Mouse (Mus musculus) cerebellum, adult 2 months (tissue): ENCODE measurements around the gene C2cd4c. TPM values are rescaled to one million over a fixed set of nuclear protein-coding genes. Genes with fewer than 3 reads are reported as not detected.

ENCODE experiments used
- DNase-seq, 2 experiments: peaks; one replicate each; pipeline ENCODE4 v3.0.0; 2021
- H3K27ac ChIP-seq: fragments of 200-500 bp; 2 replicates; pipeline ENCODE4 v1.5.1; 2012; ENCODE audit warnings: low read length, control low read depth, inconsistent platforms; ENCODE audit not compliant: insufficient read depth
- H3K27me3 ChIP-seq: fragments of 200-500 bp; 2 replicates; pipeline ENCODE4 v1.6.1; 2012; ENCODE audit warnings: inconsistent platforms, mild to moderate bottlenecking, low read length, moderate library complexity; ENCODE audit not compliant: control insufficient read depth, insufficient read depth
- H3K4me1 ChIP-seq: fragments of 200-500 bp; 2 replicates; pipeline ENCODE4 v1.6.1; 2011; ENCODE audit warnings: low read length; ENCODE audit not compliant: control insufficient read depth, insufficient read depth
- H3K4me3 ChIP-seq: fragments of 200-500 bp; replicated peaks from 2 replicates; pipeline ENCODE3; 2011; ENCODE audit warnings: mild to moderate bottlenecking, low read depth, low read length, control low read depth; ENCODE audit not compliant: insufficient read depth
- CTCF ChIP-seq: fragments of 200-500 bp; IDR thresholded peaks from 2 replicates; pipeline ENCODE4 v1.5.1; 2011; ENCODE audit warnings: low read depth, mild to moderate bottlenecking, control low read depth, low read length, moderate library complexity, borderline replicate concordance; ENCODE audit not compliant: insufficient read depth
- POLR2A ChIP-seq: fragments of 200-500 bp; IDR thresholded peaks from 2 replicates; pipeline ENCODE4 v1.6.1; 2011; ENCODE audit warnings: low read length, control low read depth, borderline replicate concordance; ENCODE audit not compliant: insufficient read depth
- WGBS: fragments of 180-500 bp; shearing (Covaris S2); methylation state at CpG from one replicate; pipeline ENCODE4 v1.1.7; 2018; 5-methylcytosine and 5-hydroxymethylcytosine counted together
- polyA plus RNA-seq: library from polyadenylated mRNA; depleted of rRNA; stranded (reverse); fragments of >200 nt; gene quantifications from 2 replicates; pipeline ENCODE4 v1.2.3, GENCODE M21; 2012

C2cd4c gene
- polyA plus RNA-seq, 1 experiment = 3.1 TPM

DNA sequence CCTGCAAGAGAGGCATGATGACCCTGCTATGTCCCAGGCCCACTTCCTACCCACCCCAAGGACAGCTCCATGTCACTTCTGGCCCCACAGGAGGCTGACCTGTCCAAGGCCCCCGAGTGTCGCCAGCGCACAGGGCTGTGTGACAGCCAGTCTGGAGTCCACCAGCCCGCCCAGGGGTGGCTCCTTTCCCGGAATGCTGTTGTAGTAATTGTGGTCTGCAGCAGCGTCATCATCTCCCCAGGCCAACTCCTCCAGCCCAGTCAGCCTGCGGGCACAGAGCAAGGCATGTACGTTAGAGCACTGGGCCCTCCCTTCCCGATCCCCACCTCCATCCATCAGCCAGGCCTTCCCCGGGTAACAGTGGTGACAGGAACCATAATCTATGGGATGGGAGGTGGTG, 12.3 kb upstream of the C2cd4c start:
- WGBS = 71% methylated on average over 10 of the region's 10 CpGs
- Histone ChIP-seq H3K27me3 (no peaks in the 10 kb centered on the region), H3K4me1 (peaks cover 26% of the 10 kb centered on the region), H3K4me3 (no peak overlapping the region), H3K27ac (no peak overlapping the region)
- TF ChIP-seq CTCF = no peak
- TF ChIP-seq POLR2A = no peak
- no peak for DNase-seq

DNA sequence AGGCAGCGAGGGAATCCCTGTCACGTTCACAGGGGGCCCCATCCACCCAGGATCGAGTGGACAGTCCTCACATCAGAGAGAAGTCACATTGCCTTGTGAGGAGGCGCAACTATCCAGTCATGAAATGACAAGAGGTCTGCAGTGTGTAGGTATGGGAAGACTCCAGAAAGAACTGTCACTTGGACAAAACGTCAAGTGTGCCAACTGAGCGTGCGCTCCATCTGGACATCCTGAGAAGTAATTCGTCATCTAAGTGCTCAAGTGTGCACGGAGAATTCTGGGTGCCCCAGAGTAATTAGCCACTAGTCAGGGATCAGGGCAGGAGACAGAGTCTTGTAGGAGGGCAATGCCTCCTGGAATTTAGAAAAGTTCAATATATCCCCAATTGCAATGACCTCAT, 11.6 kb upstream of the C2cd4c start:
- H3K4me3 ChIP-seq = no peak overlapping the region
- H3K27ac ChIP-seq = no peak overlapping the region
- H3K27me3 ChIP-seq = no peaks in the 10 kb centered on the region
- WGBS = 26% methylated on average over 9 of the region's 9 CpGs
- TF ChIP-seq POLR2A (no peak), CTCF (no peak)
- H3K4me1 ChIP-seq = peaks cover 26% of the 10 kb centered on the region
- no peak for DNase-seq

DNA sequence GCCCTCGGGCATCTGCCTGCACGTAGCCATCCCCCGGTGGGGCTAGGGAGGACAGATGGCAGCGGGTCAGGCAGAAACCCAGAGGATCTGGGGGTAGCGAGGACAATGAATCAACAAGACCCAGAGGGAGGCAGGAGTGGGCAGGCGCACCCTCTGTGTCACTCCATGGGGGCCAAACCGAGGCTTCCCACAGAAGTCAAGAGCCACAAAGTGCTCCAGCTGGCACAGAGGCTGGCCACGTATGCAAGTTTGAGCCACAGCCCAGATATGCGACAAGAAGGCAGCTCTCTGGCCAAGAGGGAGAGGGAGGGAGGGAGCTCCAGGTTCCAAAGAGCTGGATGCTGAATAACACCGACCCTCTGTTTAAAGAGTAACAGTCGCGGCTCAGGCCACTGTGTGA, 10.1 kb upstream of the C2cd4c start:
- no peak overlapping the region for H3K27ac ChIP-seq
- H3K27me3 ChIP-seq = no peaks in the 10 kb centered on the region
- 16% methylated on average over 12 of the region's 12 CpGs for WGBS
- no peak overlapping the region for H3K4me3 ChIP-seq
- H3K4me1 ChIP-seq = peaks cover 26% of the 10 kb centered on the region
- DNase-seq = peak; percentile 40 to 54
- TF ChIP-seq POLR2A (no peak), CTCF (no peak)

- Histone ChIP-seq H3K27ac (no peak overlapping the region), H3K4me1 (peaks cover 17% of the 10 kb centered on the region), H3K4me3 (no peak overlapping the region), H3K27me3 (no peaks in the 10 kb centered on the region)
- 60% methylated on average over 5 of the region's 5 CpGs for WGBS
- no peak for DNase-seq
- TF ChIP-seq CTCF (no peak), POLR2A (no peak)
These were observed 2.6 kb upstream of the C2cd4c start for GRCm38 (mm10) chr10:79616376-79616775.

DNA sequence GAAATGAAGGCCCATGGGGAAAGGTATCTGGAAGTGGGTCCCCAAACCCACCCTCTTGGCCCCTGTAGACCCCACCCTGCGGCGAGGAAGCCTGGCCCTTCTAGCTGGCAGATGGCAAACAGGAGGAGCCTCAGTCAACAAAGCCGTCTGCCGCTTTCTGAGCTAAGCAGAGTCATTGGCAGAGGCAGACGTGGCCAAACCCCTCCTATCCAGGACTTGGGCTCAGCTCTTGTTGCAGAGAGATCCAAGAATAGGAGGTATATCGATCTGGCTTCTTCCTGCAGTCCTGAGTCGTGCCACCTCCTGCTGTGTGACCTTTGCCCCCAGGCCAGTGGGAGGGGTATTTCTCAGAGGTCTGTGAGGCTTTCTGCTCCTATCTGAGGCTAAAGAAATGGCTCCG, 2.0 kb upstream of the C2cd4c start:
- TF ChIP-seq CTCF (no peak), POLR2A (no peak)
- WGBS = 5% methylated on average over 8 of the region's 8 CpGs
- Histone ChIP-seq H3K4me3 (no peak overlapping the region), H3K4me1 (peaks cover 20% of the 10 kb centered on the region), H3K27me3 (no peaks in the 10 kb centered on the region), H3K27ac (no peak overlapping the region)
- DNase-seq = peak; percentile 62 to 78

DNA sequence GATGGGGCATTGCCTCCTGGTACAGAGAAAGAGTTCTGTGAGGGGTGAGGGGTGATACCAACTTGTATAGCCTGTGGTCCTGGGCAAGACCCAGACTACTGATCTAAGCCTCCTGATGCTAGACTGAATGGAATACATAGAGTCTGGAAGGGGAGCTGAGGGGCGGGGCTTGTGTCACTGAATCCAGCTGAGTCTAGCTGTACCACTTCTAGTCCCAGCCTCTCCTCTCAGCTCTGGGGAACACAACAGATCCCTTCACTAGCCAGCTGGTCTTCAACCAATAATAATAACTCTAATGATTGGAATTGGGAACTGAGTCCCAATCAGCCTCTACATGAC, 449 bp upstream of the C2cd4c start:
- peaks cover 20% of the 10 kb centered on the region for H3K4me1 ChIP-seq
- WGBS = 96% methylated on average over 1 of the region's 1 CpGs
- H3K4me3 ChIP-seq = peak overlapping the region; percentile 56
- TF ChIP-seq CTCF (no peak), POLR2A (no peak)
- no peak overlapping the region for H3K27ac ChIP-seq
- DNase-seq = no peak
- H3K27me3 ChIP-seq = no peaks in the 10 kb centered on the region

GRCm38 (mm10) chr10:79612192-79613135, 1.4 kb downstream of the C2cd4c start:
- no peak overlapping the region for H3K27ac ChIP-seq
- TF ChIP-seq CTCF (peak; percentile 34; the same call in 1 of the 2 replicates), POLR2A (no peak)
- H3K4me3 ChIP-seq = no peak overlapping the region
- H3K27me3 ChIP-seq = no peaks in the 10 kb centered on the region
- WGBS = 23% methylated on average over 51 of the region's 51 CpGs
- DNase-seq = peak; percentile 43 to 48
- peaks cover 20% of the 10 kb centered on the region for H3K4me1 ChIP-seq

DNA sequence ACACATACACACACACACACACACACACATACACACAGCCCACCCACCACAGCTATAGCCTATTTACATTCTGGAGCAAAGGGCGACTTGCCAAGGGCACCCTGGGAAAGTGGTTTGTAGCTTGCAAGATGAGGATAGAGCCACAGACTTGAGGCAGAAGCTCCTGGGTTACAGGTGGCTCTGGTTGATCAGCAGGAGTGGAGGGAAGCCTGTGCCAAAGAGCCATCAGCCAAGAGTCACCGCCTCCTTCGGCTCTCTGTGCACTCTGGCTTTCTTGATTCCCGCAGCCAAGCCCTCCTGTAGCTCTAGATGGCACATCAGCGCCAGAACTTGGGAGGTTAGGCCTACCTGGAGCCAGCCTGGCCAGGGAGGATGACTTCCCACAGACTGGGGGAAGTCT, 2.5 kb downstream of the C2cd4c start:
- no peak overlapping the region for H3K27ac ChIP-seq
- no peaks in the 10 kb centered on the region for H3K27me3 ChIP-seq
- DNase-seq = peak in 1 of 2 experiments; percentile 40
- no peak for TF ChIP-seq CTCF
- TF ChIP-seq POLR2A = no peak
- WGBS = 19% methylated on average over 5 of the region's 5 CpGs
- H3K4me1 ChIP-seq = peaks cover 22% of the 10 kb centered on the region
- H3K4me3 ChIP-seq = no peak overlapping the region
